Mouse (Mus musculus) megakaryocyte progenitor cell, adult 5-6 weeks (primary cell): Measurements from ENCODE around the gene Ofcc1. TPM values are rescaled to one million over a fixed set of nuclear protein-coding genes. Genes with fewer than 3 reads are reported as not detected.
A peak's percentile ranks its signal among the peaks of the same experiment; 100 is the strongest.

ENCODE experiments used
- ATAC-seq: replicated peaks from 2 replicates; pipeline ENCODE4 v1.8.0; 2016; ENCODE audit warnings: mild to moderate bottlenecking, moderate TSS enrichment, inconsistent platforms; ENCODE audit not compliant: poor library complexity
- total RNA-seq, 2 experiments: library from RNA; stranded (forward) in 1 of 2; stranded (reverse) in 1 of 2; fragments of 157-497, 149-512 nt in 1 of 2; fragments of 200-1000 nt in 1 of 2; gene quantifications; 2 replicates each; pipeline versions ENCODE4 v1.2.3 to v1.2.4; 2015 to 2017

The Ofcc1 gene
- total RNA-seq (2015): 0.12 and 0.54 TPM in 2 replicates
- total RNA-seq (2017): 0.95 and 1.0 TPM in 2 replicates

- no peak for ATAC-seq
Measured at GRCm38 (mm10) chr13:40361288-40361687, at the start of gene Ofcc1. Ofcc1 (minus strand) TSS chr13:40361450.

- no peak for ATAC-seq
Measured at GRCm38 (mm10) chr13:40390120-40390519, 28.9 kb upstream of the Ofcc1 start.

DNA sequence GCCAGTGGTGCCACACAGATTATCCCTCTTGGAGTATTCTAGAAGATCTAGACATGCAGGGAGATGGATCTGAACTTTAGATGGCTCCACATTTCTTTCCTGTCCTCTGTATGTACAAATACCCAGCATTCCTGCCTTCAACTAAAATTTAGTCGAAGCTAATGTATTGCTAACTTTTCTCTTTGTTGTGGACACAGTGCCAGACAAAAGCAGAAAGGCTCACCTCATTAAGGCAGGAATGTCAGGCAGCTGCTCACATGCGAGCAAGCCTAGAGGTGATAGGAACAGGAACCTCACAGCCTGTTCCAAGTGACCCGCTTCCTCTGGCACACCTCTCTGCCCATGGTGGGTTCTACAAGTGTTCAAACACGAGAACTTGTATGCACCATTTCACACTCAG lies 26.2 kb upstream of the Ofcc1 start:
- no peak for ATAC-seq

- peak; percentile 88 for ATAC-seq
Measured at GRCm38 (mm10) chr13:40384962-40385361, 23.7 kb upstream of the Ofcc1 start.

DNA sequence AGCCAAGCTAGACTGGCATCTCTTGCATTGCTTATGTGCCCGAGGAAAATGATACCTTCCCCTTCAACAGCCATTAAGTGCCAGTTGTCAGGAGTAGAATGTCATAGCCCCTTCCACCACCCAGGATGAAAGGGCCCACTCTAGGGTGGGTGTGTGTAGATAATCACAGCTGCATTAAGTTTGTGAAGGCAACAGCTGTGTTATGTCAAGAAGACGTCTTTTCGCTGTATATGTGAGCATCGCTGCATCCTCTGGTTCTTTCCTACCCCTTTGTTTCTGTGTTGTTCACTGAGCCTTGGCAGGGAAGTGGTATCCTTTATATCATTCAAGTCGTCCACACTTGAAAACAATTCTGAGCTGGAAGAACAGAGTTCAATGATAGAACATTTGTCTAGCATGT lies 15.5 kb upstream of the Ofcc1 start:
- ATAC-seq: no peak

GRCm38 (mm10) chr13:40366762-40367161 lies 5.5 kb upstream of the Ofcc1 start:
- no peak for ATAC-seq

DNA sequence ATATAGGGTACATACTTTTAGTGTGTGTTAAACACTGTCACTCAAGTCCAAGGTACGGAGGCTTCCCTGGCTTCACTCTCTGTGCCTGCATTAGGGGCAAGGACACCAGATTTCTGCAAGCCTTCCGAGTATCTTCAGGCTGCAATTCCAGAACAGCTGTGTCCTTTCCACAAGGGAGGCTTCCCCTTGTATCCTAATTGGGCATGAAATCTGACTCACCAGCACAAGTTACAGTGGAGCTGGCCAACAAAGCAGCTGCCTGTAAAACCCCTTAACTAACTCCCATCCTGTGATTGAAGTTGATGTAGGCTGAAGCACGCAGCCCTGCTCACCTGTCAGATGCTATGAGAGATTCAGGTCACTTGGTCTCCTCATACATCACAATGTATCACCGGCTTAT lies 3.6 kb upstream of the Ofcc1 start:
- no peak for ATAC-seq

- ATAC-seq: no peak
Measured at GRCm38 (mm10) chr13:40360692-40361091, 558 bp downstream of the Ofcc1 start.

GRCm38 (mm10) chr13:40347045-40347444 lies 14.2 kb downstream of the Ofcc1 start:
- ATAC-seq: peak; percentile 82

DNA sequence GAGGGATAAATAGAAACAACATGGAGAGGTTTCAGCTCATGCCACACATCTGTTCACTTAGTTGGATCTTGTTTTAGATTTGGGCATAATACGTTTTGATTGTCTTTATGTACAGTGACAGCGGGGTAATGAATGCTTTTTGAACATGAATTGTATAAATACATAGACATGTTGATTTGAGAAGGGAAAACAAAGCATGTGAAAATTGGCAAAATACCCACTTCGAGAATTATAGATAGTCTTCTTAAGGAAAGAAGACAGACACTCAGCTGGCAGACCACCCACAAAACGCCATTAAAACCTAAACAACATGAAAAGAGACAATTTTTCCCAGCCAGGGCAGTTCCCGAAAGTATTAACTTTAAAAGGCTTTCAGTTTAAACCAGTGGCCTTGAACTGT lies 37.9 kb downstream of the Ofcc1 start:
- ATAC-seq: no peak

GRCm38 (mm10) chr13:40320814-40321525 lies 40.3 kb downstream of the Ofcc1 start:
- peak; percentile 76 for ATAC-seq

DNA sequence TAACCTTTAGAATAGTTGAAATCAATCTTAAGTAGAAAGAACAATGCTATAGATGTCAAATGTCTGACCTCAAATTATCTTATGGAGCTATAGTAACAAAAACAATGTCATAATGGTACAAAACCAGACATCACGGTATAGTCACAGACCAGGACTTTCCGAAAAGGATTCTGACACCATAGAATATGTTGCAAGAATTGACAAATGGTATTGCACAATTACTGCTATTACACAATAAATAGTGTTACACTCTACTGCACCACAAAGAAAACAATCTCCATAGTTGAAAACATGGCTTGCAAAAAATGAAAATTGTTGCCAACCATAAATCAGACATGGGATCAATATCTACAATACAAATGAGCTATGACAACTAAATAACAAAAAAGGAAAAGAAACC lies 43.5 kb downstream of the Ofcc1 start:
- peak; percentile 67 for ATAC-seq

GRCm38 (mm10) chr13:40315158-40315792 lies 46.0 kb downstream of the Ofcc1 start:
- ATAC-seq: no peak

DNA sequence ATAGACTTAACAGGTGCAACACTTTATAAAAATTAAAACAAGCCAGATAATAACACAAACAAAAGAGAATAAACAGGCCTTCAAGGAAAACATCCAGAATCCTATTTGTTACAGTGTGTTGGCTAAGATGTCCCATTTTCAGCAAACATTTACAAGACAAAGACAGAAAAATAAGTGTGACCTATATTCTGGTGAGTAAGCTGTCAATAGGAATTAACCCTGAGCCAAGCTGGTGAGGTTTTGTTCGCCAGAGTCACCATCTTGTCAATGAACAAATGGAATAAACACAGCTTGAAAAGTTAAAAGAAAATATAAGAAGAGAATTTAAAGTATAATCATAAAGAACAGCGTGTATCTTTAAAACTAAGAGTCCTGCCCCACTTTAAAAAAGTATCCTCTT lies 68.4 kb downstream of the Ofcc1 start:
- ATAC-seq: no peak

DNA sequence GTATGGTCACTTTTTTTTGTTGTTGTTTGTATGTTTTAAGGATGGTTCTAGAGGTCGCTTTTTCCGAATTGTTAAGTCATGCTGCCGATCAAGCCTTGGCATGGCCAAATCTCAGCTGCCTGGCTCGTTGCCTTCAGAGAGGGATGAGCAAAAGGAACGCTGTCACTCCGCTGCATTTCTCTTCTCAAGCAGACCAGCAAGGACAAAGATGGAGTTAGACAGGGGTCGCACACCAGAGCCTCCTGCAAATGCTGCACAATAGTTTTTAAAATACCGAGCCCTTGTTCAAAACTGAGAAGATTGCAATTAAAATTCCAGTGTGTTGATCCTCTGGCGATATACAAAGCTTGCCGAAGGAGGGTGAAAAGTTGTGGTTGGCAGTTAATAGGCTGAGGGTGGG lies 70.4 kb downstream of the Ofcc1 start:
- no peak for ATAC-seq

DNA sequence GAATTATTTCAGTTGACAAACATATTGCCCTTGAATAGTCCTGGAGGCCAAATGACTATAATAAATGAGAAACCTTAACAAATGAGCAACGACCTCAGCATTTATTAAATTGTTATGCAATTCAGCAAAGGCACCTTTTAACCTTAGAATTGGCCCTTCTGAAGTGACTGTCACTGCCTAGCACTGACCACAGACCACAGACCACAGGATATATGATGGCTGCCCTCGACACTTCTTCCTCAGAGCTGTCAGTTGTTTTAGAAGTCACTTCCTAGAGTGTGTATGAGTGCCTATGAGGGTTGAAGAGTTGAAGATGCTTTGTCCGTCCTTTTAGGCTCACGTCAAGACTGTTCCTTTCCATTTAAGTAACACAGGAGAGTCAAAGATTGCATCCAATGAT lies 72.6 kb downstream of the Ofcc1 start:
- peak; percentile 96 for ATAC-seq

GRCm38 (mm10) chr13:40287266-40288002 lies 73.8 kb downstream of the Ofcc1 start:
- no peak for ATAC-seq

- no peak for ATAC-seq
Measured at GRCm38 (mm10) chr13:40285234-40285791, 75.9 kb downstream of the Ofcc1 start.

- ATAC-seq: no peak
Measured at GRCm38 (mm10) chr13:40280616-40281015, 80.6 kb downstream of the Ofcc1 start.

- no peak for ATAC-seq
Measured at GRCm38 (mm10) chr13:40267546-40267945, 93.7 kb downstream of the Ofcc1 start.

- no peak for ATAC-seq
Measured at GRCm38 (mm10) chr13:40263087-40263807, 98.0 kb downstream of the Ofcc1 start.
